Mouse (Mus musculus) gastrocnemius, postnatal 25 days (tissue): ENCODE data around the gene Scaf1. TPM values are rescaled to one million over a fixed set of nuclear protein-coding genes. Genes with fewer than 3 reads are reported as not detected.
A peak's percentile ranks its signal among the peaks of the same experiment; 100 is the strongest.

Experiments used
- DNase-seq: peaks from one replicate; pipeline ENCODE4 v3.0.0; 2022
- total RNA-seq, 2 experiments: library from RNA; stranded (reverse); gene quantifications; 1 replicate in 1 of 2; 2 replicates in 1 of 2; pipeline ENCODE4 v1.2.3; 2021

Scaf1 gene
- total RNA-seq, 2 experiments from 2014 or later, result 35.8 to 38.1 TPM

DNA sequence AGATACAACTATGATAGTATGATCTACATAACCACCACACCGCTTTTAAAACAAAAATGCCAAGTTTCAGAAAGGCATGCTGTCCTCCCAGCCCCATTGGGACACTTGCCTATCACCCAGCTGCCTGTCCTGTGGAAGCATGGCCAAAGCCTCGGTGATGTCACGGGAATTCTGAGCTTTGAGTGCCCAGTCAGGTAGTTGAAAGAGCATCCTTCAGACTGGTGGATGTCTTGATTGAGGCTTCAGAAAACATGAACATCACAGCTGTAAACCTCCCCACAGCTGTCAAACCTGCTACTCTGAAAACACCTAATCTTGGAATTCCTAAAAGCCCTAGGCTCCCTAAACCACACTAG lies 2.1 kb downstream of the Scaf1 start:
- DNase-seq, result no peak

DNA sequence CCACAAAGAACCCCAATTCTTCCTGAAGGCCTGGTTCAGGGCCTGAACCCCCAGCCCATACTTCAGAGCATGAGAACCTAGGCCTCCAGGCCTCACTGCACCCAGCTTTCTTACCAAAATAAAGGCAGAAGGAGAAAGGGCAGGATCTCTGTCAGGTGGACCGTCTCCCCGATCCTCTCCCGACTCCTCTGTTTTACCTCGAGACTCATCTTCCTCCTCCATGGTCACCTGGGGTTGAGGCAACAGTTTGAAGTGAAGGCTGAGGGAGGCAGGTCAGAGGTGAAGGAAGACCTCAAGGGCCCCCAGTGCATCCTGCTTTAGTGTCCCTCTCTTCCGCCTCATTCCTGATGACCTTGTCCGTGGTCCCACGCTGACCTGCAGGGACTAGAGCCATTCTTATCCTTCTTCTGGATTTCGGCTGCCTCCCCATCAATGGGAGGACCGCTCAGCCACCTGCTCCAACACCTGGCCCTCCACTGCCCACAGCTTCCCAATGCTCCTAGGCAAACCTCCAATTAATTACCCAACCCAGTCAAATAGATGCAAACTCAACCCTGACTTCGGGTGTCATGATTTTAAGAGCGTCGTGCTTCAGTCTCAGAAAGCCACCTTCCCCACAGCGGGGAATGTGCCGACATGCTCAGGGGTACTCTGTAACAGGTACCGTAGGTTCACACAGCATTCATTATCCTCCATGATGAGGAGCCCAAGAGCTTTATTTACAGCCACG lies 2.6 kb downstream of the Scaf1 start:
- no peak for DNase-seq

DNA sequence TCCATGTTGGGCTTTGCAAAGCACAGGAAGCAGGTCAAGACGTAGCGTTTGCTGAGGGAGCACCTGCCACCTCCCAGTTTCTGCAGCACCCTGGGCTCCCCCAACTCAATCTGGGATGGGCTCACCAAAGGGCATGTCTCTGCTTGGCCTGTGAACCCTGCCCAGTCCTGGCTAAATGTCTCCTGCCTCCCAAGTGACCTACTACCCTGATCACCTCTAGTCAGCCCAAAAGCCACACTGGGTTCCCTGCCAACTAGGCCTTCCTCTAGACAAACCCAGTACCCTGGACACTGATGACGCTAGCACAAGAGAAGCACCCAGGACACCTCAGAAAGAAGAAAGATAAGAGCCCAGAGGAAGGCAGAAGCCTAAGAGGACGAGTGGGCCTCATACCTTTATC lies 3.3 kb downstream of the Scaf1 start:
- no peak for DNase-seq

DNA sequence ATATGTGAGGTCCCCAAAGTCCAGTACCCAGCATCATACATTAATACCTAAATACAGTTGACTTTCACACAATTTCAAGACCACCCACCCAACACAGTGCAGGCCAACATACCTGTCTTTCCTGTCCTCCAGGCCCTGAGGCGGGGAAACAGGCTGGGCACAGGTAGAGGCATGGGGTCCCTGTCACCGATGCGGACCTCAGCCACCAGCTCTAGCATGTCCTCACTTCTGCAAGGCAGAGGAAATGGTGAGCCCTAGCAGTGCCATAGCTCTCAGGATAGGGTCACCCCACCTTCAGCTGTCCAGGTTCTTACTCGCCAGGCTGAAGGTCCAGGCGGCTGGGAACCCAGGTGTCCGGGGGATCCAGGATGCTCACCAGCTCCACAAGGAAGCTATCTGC lies 4.2 kb downstream of the Scaf1 start:
- DNase-seq, result no peak

DNA sequence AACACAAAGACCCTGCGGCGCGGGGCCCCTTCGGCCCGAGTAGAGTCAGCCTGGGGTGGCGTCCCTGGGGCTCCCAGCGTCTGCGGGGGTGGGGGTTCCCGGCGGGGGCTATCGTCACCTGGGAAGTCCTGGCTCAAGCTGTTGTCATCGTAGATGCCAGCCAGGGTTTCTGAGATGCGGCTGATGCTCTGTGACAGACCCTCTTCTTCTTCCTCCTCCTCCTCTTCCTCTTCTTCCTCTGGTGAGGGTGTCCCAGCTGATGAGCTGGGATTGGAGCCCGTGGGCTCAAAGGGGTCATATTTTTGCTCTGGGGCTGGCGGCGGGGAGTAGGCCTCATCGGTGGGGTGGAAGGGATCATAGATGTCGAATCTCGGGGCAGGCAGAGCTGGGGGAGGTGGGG lies 7.8 kb downstream of the Scaf1 start:
- no peak for DNase-seq

DNA sequence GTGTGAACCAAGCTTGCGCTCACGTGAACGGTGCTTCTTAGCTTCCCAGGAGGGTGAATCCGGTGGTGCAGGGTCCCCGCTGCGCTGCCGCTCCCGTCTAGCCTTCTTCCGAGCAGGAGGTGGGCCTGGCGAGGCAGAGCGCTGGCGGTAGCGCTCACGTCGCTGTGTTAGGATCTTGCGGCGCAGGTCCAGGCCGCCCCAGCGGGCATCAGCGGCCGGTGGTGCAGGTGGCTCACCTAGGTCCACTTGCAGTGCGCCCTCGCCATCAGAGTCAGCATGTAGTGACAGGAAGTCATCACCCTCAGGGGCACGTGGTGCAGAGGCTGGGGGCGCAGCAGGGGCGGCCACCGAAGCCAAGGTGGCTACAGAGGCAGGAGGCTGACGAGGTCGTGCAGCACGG lies 8.3 kb downstream of the Scaf1 start:
- no peak for DNase-seq

DNA sequence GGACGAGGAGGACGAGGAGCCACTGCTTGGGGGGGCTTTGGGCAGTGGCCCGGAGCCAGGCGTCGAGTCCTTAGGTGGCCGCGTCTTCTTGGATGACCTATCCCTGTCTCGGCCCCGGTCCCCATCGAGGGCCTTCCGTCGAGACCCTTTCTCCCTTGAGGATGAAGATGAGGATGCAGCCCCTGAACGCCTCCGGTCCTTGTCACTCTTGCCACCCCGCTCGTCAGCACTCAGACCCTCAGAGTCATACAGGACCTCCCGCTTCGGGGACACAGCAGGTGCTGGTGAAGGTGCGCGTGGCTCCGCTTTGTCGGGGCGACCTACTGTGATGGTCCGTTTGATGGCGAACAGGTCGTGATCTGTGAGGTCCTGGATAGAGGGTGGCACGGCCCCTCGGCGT lies 9.0 kb downstream of the Scaf1 start:
- no peak for DNase-seq

DNA sequence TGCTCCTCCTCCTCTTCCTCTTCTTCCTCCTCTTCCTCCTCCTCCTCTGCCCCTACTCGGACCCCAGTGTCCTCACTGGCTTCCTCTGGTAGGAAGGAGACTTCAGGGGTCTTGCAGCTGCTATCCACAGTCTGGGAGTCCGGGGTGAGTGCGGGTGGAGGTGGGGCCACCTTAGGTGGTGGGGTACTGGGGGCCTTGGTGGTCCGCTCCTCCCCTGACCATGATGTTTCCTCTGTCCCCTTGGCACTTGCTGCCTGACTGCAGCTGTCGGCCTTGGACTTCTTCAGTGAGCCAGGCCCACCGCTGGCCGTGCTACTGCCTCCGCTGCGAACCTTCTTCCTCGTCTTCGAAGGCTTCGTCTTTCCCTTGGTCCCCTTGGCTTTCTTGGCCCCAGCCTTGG lies 9.7 kb downstream of the Scaf1 start:
- no peak for DNase-seq

DNA sequence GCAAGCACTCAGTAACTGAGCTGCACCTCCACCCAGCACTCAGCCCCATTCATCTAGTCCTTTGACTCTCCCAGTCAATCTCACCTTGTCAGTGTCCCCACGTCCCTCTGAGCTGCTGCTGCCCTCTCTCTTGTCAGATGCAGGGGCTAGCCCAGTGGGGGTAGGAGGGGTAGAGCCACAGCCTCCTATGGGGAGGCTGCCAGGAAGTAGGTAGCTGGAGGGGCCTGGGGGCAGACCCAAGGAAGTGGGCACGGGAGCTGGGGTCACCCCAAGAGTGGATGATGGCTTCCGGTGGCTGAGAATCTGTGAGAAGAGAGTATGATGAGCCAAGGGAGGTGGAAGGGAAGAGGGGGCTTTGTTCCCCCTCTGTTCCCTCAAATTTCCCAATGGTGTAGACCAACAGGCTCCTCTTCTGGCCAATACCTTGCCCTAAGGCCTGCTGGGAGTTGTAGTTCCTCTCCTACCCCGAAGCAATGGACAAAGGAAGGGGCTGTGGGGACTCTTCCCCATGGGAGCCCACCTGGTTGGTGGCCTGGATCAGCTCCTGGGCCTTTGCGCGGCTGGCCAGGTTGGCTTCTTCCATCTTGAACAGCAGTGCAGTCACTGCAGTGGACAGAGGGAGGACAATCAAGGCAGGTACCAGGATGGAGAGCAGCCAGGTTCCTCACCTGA lies 10.7 kb downstream of the Scaf1 start:
- DNase-seq, result no peak

DNA sequence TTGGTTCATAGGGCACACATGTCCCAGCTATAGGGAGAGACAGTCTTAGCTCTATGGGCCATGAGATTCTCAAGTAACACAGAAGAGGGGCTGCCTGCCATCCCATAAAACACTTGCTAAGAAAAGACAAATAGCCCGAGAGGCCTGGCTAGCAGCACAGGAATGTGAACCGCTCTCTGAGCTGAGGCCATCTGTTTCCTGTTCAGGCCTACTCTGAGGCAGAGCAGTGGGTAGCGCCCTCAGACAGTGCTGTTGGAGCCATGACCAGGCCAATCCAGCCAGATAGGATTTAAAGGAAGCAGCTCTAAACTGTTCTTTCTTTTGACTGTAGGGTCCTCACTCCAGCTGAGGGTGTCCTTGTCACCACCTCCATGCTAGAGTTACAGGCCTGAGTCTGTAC lies 11.6 kb downstream of the Scaf1 start:
- no peak for DNase-seq

DNA sequence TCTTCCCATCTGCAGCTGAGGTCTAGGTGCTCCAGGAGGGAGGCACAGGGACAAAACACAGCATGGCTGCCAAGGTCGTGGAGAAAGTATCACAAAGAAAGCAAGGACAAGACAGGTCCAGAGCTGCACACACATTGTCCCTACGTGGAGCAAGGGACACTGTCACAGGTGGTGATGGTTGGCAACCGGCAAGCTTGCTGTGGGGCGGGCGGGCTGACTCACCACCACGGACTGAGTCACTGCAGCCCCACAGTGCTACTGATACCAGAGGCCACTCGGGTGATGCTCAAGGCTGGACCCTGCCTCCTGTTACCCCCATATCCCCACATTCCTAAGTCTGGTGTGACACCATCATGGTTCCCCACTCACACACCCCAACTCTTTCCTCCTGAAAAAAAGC lies 13.7 kb downstream of the Scaf1 start:
- DNase-seq, result no peak

DNA sequence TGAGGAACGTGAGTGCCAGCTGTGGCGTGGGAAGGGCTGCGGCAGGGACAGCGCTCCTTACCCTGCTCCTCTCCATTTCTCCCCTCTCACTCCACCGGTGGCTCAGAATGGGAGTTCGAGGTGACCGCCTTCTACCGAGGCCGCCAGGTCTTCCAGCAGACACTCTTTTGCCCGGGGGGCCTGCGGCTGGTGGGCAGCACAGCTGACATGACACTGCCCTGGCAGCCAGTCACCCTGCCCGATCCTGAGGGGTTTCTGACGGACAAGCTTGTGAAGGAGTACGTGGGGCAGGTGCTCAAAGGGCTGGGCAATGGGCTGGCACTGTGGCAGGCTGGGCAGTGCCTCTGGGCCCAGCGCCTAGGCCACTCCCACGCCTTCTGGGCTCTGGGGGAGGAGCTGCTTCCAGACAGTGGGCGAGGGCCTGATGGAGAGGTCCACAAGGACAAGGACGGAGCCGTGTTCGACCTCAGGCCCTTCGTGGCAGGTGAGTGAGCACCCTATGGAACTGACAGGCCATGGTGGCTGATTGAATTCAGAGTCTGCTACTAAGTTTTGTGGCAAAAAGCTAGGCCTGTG lies 15.5 kb downstream of the Scaf1 start:
- no peak for DNase-seq

DNA sequence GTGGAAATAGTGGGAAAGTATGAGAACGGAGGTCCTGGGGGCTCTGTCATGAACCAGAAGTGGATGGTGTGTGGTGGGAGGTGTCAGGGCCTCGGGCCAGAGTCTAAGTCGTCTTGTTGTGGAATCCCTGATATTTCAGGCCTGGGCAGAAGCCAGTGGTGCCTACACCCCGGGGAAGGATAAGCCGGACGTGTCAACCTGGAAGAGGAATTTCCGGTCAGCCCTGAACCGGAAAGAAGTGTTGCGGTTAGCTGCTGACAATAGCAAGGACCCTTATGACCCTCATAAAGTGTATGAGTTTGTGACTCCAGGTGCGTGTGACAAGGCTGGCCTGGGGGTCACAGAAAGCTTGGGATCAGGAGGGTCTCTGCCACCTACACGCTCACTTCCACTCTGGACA lies 16.4 kb downstream of the Scaf1 start:
- DNase-seq, result no peak

DNA sequence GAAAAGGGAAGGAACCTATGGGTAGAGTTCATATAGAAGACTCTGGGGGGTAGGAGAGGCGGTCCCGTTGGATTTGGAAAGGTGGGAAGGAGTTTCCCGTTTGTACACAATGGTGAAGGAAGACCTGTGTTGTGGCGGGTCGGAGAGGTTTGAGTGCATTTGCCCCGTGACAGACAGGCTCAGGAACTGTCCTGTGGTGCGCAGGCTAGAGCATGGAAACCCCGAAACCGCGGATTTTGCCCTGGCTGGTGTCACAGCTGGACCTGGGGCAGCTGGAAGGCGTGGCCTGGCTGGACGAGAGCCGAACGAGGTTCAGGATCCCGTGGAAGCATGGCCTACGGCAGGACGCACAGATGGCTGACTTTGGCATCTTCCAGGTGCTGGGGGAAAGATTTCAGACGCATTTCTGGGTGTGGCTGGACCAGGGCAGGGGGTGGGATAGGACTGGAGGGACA lies 17.6 kb downstream of the Scaf1 start, which contains the start of gene Bcl2l12:
Gene Bcl2l12, minus strand, starts transcription at position 212 of the 455 bp plus-strand sequence.
- peak; percentile 54 for DNase-seq

DNA sequence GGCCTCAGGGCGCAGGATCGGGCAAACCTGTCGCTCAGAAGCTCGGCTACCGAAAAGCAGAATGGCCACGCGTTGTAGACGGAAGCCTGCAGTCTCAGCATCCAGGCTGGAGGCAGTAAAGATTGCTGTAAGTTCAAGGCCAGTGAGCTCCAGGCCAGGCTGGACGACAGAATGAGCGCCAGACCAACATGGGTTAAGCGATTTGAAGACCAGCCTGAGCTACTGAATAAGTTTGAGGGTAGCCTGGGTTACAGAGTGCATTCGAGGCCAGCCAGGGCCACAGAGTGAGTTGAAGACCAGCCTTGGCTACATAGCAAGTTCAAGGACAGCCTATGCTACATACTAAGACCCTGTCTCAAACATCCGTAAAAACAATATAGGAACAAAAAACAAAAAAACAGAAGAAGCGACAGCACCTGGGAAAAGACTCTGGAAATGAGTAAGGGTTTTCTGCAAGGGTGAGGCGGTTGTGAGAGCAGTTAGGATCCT lies 18.2 kb downstream of the Scaf1 start:
- no peak for DNase-seq

DNA sequence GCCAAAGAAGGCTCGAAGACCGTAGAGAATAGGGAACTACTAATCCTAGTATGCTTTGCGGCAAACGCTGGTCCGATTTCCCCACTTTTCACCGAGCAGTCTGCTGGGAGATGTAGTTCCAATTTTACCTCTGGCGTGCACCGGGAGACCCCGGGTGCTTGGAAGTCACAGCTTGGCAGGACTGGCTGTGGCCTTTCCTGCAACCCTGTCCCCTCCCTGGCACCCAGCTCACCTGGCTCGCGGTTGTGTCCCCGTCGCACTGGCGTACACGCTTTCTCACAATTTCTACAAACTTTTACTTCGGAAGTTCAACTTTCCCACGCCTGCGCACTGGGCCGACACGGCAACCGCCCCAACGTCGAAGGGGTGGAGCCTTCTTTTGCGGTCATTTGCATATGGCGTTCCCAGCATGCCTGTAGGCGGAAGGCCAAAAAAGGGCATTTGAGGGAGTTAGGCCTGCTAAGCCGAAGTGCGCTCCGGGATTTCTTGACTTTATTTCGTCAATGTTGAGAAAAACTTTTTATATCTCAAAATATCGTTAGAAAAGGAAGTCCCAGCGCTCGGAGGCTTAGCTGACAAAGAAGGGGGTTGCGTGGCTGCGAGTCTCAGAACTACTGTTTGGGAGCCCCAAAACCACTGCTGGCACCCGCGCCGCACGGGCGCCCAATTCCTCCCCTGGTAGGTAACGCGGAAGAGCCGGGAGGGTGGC lies 18.8 kb downstream of the Scaf1 start, which contains the start of gene Irf3:
Gene Irf3, plus strand, starts transcription at position 418 of the 709 bp plus-strand sequence.
- peak; percentile 93 for DNase-seq

DNA sequence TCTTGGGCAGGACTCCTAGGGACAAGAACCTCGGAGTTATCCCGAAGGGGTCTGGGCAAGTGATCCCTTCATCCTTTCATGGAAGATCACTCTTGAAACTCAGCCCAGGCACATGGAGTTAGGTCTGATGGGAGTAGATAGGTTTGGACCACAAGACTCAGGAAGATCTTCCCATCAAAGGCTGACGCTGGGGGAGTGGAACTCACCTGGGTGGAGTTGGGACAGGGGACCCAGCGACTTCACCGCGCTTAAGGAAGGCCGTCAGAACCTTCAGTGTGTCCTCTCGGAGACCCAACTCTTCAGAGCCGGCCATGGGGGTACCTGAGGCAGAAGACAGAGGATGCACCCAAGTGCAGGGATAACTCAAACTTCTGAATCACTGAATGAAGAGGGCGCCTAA lies 19.5 kb downstream of the Scaf1 start:
- DNase-seq, result no peak

DNA sequence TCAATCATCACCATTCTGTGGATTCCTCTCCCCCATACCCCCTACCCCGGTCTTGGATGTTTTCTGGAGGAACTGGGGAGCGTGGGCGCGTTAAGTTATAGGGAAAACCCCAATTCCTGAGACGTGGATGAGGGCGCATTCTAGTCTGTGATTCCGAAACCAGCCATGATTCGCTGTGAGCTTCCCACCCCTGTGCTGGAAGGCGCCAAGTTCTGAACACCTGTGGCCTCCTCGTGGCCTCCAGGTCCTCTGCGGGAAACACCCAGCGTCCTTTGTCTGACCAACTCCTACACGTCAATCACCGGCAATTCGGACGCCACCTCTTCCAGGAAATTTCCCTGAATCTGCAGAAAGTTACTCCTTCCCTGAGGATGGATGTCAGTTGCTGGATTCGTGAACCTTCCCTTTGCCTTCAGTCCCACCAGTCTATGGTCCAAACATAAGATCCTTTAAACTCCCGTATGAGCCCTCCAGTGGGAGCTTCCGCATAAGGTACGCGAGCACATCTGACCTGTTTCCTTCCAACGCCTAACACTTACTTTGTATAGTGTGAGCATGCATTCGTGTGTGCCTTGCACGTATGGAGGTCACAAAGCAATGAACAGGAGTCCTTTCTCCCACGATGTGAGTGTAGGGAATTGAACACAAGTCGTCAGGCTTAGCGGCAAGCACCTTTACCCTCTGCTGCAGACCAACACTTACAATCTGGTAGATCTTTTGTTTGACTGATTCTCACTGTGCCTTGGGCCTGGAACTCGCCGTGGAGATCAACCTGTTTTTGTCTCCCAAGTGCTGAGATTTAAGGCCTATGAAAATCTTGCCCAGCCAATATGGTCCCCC lies 29.1 kb downstream of the Scaf1 start:
- no peak for DNase-seq

DNA sequence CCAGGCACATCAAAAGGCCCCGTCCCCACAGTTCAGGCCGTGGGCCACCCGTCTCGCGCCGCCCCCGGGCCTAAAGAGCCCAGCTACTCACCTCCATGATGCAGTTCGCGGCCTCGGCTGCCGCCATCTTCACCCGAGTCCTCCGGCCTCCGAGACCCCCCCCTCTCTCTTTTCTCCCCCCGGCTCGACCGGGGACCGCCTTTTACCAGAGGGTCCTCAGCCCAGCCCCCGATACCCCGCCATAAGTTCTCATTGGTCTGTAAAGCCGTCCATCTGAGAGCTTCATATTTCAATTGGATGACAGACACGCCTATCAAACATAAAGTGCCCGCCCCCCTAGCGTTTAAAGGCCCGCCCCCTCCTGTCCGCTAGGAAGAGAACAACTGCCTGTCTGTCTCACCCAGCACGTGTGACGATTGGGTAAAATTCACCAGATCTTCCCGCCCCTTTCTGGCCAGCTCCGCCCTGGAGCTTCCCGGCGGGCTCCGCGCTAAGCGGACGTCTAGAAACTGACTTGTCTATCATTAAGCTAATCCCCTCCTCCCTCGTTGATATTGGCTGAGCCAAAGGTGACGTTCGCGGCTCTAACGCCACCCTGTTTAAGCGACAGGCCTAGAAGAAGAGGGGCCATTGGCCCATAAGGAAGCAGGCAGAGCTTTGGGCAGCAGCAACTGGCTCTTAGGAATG lies 29.8 kb downstream of the Scaf1 start, which contains the start of gene Prmt1:
Gene Prmt1, minus strand, starts transcription at position 377 of the 687 bp plus-strand sequence.
- DNase-seq, result peak; percentile 99

DNA sequence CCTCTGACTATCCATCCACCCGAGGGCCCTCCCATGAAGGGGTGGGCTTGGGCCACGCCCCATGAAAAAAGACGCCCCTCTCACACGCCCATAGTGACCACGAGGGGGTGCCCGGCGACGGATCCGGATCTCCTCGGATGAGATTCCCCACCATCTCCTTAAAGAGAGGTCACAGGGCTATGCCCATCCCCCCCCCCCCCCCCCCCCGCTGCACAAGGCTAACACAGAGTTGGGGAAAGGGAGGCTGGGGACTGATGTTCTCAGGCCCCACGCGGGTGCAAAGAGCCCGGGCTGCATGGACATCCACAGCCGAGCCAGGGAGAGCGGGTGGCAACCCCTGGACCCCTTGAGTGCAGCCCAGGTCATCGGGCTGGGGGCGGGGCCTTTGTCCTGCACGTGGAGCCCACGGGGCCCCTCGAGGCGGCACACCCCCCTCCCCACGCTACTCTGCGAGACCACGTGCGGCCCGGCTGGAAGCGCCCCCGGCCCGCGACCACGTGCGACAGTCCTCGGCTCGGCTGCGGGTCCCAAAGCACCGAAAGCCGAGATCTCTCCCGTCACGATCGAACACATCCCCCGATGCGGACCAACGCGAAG lies 30.5 kb downstream of the Scaf1 start:
- DNase-seq, result peak; percentile 73

DNA sequence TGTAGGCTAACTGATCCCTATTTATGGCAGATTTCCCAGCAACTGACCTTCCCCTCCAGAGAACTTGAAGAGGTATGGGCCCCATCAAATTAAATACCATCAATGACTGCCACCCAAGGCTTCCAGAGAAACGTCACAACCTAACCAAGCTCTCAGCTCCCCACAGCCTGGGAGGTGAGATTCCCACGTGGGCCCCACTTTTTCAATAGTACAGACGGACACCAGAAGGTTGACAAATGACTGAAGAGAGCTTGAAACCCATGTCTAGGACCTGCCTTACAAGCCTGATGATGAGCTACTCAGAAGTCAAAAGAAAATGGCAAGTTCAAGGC lies 31.4 kb downstream of the Scaf1 start:
- DNase-seq, result no peak
